Mouse (Mus musculus): ENCODE data around the gene Prkar2a.
A peak's percentile ranks its signal among the peaks of the same experiment; 100 is the strongest.

Prkar2a gene

GRCm38 (mm10) chr9:108752142-108752920 is 63.2 kb downstream of the Prkar2a start:
- no peak for DNase-seq (ENCODE audit: low read depth)

GRCm38 (mm10) chr9:108753326-108753725 is 64.2 kb downstream of the Prkar2a start:
- DNase-seq (ENCODE audit: low read depth): peak; percentile 63

- no peak for DNase-seq (ENCODE audit: low read depth)
These were observed 64.9 kb downstream of the Prkar2a start for GRCm38 (mm10) chr9:108753976-108754375.

- no peak for DNase-seq (ENCODE audit: low read depth)
These were observed 65.3 kb downstream of the Prkar2a start for GRCm38 (mm10) chr9:108754423-108754822.

GRCm38 (mm10) chr9:108757406-108757805 is 68.3 kb downstream of the Prkar2a start:
- no peak for DNase-seq (ENCODE audit: low read depth)

- no peak for DNase-seq (ENCODE audit: low read depth)
These were observed 70.0 kb downstream of the Prkar2a start for GRCm38 (mm10) chr9:108759121-108759520.

- DNase-seq (ENCODE audit: low read depth): peak; percentile 80
These were observed 70.7 kb downstream of the Prkar2a start for GRCm38 (mm10) chr9:108759805-108760204.

GRCm38 (mm10) chr9:108761561-108761960 is 72.4 kb downstream of the Prkar2a start:
- DNase-seq (ENCODE audit: low read depth): no peak

GRCm38 (mm10) chr9:108764971-108765370 is 75.9 kb downstream of the Prkar2a start:
- no peak for DNase-seq (ENCODE audit: low read depth)

GRCm38 (mm10) chr9:108776614-108777013 is 87.5 kb downstream of the Prkar2a start:
- DNase-seq (ENCODE audit: low read depth): no peak

- no peak for DNase-seq (ENCODE audit: low read depth)
These were observed 88.2 kb downstream of the Prkar2a start for GRCm38 (mm10) chr9:108777276-108777675.

- no peak for DNase-seq (ENCODE audit: low read depth)
These were observed 91.8 kb downstream of the Prkar2a start for GRCm38 (mm10) chr9:108780959-108781358.

- no peak for DNase-seq (ENCODE audit: low read depth)
These were observed 92.8 kb downstream of the Prkar2a start for GRCm38 (mm10) chr9:108781891-108782290.

- no peak for DNase-seq (ENCODE audit: low read depth)
These were observed 93.9 kb downstream of the Prkar2a start for GRCm38 (mm10) chr9:108782836-108783547.

GRCm38 (mm10) chr9:108783548-108784463 is 94.7 kb downstream of the Prkar2a start, which contains the start of gene Ip6k2:
Ip6k2 (plus strand) TSS chr9:108783796.
- DNase-seq (ENCODE audit: low read depth): peak; percentile 93

GRCm38 (mm10) chr9:108785416-108785815 is 96.3 kb downstream of the Prkar2a start:
- DNase-seq (ENCODE audit: low read depth): no peak

GRCm38 (mm10) chr9:108786494-108786893 is 97.4 kb downstream of the Prkar2a start:
- no peak for DNase-seq (ENCODE audit: low read depth)

- no peak for DNase-seq (ENCODE audit: low read depth)
These were observed 98.0 kb downstream of the Prkar2a start for GRCm38 (mm10) chr9:108787080-108787479.

GRCm38 (mm10) chr9:108788713-108789112 is 99.6 kb downstream of the Prkar2a start:
- no peak for DNase-seq (ENCODE audit: low read depth)

- DNase-seq (ENCODE audit: low read depth): no peak
These were observed 103.2 kb downstream of the Prkar2a start for GRCm38 (mm10) chr9:108792307-108792706.

- DNase-seq (ENCODE audit: low read depth): peak; percentile 33
These were observed 103.6 kb downstream of the Prkar2a start for GRCm38 (mm10) chr9:108792730-108793129.

GRCm38 (mm10) chr9:108795281-108795680 is 106.2 kb downstream of the Prkar2a start:
- no peak for DNase-seq (ENCODE audit: low read depth)

Measured in 416B (cell line).